Mouse (Mus musculus): ENCODE data around the gene Leng9. TPM values are rescaled to one million over a fixed set of nuclear protein-coding genes. Genes with fewer than 3 reads are reported as not detected.

Gene Leng9
- polyA plus RNA-seq, 2 experiments: 3.9 TPM

- Histone ChIP-seq H3K9ac (ENCODE audit: low read depth, low read length, severe bottlenecking) (no peak overlapping the region), H3K27ac (replicated peaks; ENCODE audit: low read depth, low read length) (no peak overlapping the region), H3K36me3 (ENCODE audit: control insufficient read depth, insufficient read depth, low read length) (peaks cover 49% of the 10 kb centered on the region), H3K9me3 (ENCODE audit: control insufficient read depth, low read length) (no peaks in the 10 kb centered on the region), H3K4me2 (replicated peaks; ENCODE audit: low read depth, low read length, severe bottlenecking) (peak overlapping the region; percentile 67), H3K4me3 (replicated peaks; ENCODE audit: low read length) (peak overlapping the region; percentile 91; the same call in 1 of the 2 replicates), H3K4me1 (ENCODE audit: control insufficient read depth, insufficient read depth, low read length) (peaks cover 6% of the 10 kb centered on the region; the same call in 1 of the 2 replicates), H3K27me3 (ENCODE audit: control insufficient read depth, insufficient read depth, low read length) (no peaks in the 10 kb centered on the region)
- WGBS: 91% methylated on average over 2 of the region's 2 CpGs
- DNase-seq (ENCODE audit: low spot score) (no peak), ATAC-seq (ENCODE audit: low FRiP score, low read depth) (no peak)
- TF ChIP-seq POLR2A (IDR thresholded peaks at IDR 0.05; ENCODE audit: borderline replicate concordance, extremely low read depth, insufficient read depth, insufficient read length): no peak
These were observed 12.0 kb downstream of the Leng9 start for GRCm38 (mm10) chr7:4138181-4138580.

DNA sequence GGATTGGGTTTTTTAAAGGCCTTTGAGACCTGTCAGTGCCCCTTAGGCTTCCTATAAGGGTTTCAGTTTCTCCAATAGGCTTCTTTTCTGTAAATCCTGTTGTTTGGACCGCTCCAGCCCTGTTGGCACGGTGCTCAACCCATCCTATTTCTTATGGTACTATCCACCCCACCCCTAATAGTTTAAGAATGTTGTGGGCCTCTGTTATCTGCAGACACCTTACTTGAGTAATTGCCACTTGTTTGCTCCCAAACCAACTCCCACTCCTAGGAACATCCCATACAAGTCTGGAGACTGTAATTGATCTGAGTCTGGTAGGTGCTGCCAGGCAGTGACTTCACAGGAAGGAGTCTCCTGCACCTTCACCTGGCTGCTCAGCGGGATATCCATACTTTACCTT is 12.4 kb downstream of the Leng9 start:
- WGBS: 60% methylated on average over 3 of the region's 3 CpGs
- H3K27ac ChIP-seq (replicated peaks; ENCODE audit: low read depth, low read length): no peak overlapping the region
- peak overlapping the region; percentile 67 for H3K4me2 ChIP-seq (replicated peaks; ENCODE audit: low read depth, low read length, severe bottlenecking)
- TF ChIP-seq POLR2A (IDR thresholded peaks at IDR 0.05; ENCODE audit: borderline replicate concordance, extremely low read depth, insufficient read depth, insufficient read length): no peak
- H3K9me3 ChIP-seq (ENCODE audit: control insufficient read depth, low read length): no peaks in the 10 kb centered on the region
- ATAC-seq (ENCODE audit: low FRiP score, low read depth) (no peak), DNase-seq (ENCODE audit: low spot score) (no peak)
- peaks cover 45% of the 10 kb centered on the region for H3K36me3 ChIP-seq (ENCODE audit: control insufficient read depth, insufficient read depth, low read length)
- no peaks in the 10 kb centered on the region for H3K27me3 ChIP-seq (ENCODE audit: control insufficient read depth, insufficient read depth, low read length)
- peaks cover 6% of the 10 kb centered on the region; the same call in 1 of the 2 replicates for H3K4me1 ChIP-seq (ENCODE audit: control insufficient read depth, insufficient read depth, low read length)
- H3K9ac ChIP-seq (ENCODE audit: low read depth, low read length, severe bottlenecking): peak overlapping the region; percentile 81
- peak overlapping the region; percentile 91 for H3K4me3 ChIP-seq (replicated peaks; ENCODE audit: low read length)

- peak; percentile 88; the same call in 1 of the 2 replicates for TF ChIP-seq POLR2A (IDR thresholded peaks at IDR 0.05; ENCODE audit: borderline replicate concordance, extremely low read depth, insufficient read depth, insufficient read length)
- under 1% methylated on average over 51 of the region's 78 CpGs for WGBS
- Histone ChIP-seq H3K36me3 (ENCODE audit: control insufficient read depth, insufficient read depth, low read length) (peaks cover 37% of the 10 kb centered on the region), H3K27me3 (ENCODE audit: control insufficient read depth, insufficient read depth, low read length) (no peaks in the 10 kb centered on the region), H3K9ac (ENCODE audit: low read depth, low read length, severe bottlenecking) (peak within 1 kb of the TSS; percentile 81), H3K4me1 (ENCODE audit: control insufficient read depth, insufficient read depth, low read length) (peaks cover 6% of the 10 kb centered on the region; the same call in 1 of the 2 replicates), H3K9me3 (ENCODE audit: control insufficient read depth, low read length) (no peaks in the 10 kb centered on the region), H3K4me3 (replicated peaks; ENCODE audit: low read length) (peak within 1 kb of the TSS; percentile 91), H3K4me2 (replicated peaks; ENCODE audit: low read depth, low read length, severe bottlenecking) (peak within 1 kb of the TSS; percentile 67), H3K27ac (replicated peaks; ENCODE audit: low read depth, low read length) (peak within 1 kb of the TSS; percentile 93)
- ATAC-seq (ENCODE audit: low FRiP score, low read depth): peak; percentile 99
- peak; percentile 98 for DNase-seq (ENCODE audit: low spot score)
These were observed 13.2 kb downstream of the Leng9 start, which contains the start of gene Leng8 for GRCm38 (mm10) chr7:4136771-4137531. Gene Leng8 (plus strand): TSS chr7:4137039.

DNA sequence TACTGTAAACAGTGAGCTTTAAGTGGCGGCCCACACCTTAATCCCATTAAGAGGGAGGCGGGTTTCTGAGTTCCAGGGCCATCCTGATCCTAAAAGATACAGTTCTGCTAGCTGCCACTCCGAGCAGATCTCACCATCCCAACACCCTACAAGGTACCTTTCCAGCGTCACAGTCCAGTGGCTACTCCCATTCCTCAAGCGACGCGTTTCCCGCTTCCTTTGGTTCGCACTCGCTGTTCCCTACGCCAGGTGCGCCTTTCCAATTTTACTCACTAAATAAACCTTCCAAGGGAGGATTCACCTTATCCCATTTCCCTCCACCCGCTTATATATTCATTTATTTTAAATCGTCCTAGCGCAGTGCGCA is 13.8 kb downstream of the Leng9 start:
- H3K27ac ChIP-seq (replicated peaks; ENCODE audit: low read depth, low read length): no peak overlapping the region; the same call in 1 of the 2 replicates
- WGBS: 0% methylated on average over 16 of the region's 16 CpGs
- no peak for TF ChIP-seq POLR2A (IDR thresholded peaks at IDR 0.05; ENCODE audit: borderline replicate concordance, extremely low read depth, insufficient read depth, insufficient read length)

DNA sequence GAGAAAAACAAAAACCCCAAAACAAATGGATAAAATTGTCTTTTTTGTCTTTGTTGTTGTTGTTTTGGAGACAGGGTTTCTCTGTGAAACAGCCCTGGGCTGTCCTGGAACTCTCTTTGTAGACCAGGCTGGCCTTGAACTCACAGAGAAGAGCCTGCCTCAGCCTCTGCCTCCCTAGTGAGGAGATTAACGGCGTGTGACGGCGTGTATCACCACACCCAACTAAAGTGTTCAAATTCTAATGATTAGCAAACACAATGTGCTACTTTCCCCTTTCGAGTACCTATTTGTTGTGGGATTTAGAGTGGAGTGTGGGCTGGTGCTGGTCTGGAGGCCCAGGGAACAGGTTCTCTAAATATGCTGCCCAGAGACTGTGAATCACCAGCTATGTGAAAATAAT is 15.3 kb downstream of the Leng9 start:
- Histone ChIP-seq H3K4me2 (replicated peaks; ENCODE audit: low read depth, low read length, severe bottlenecking) (no peak overlapping the region), H3K27me3 (ENCODE audit: control insufficient read depth, insufficient read depth, low read length) (no peaks in the 10 kb centered on the region), H3K9me3 (ENCODE audit: control insufficient read depth, low read length) (no peaks in the 10 kb centered on the region), H3K4me1 (ENCODE audit: control insufficient read depth, insufficient read depth, low read length) (peaks cover 6% of the 10 kb centered on the region; the same call in 1 of the 2 replicates), H3K27ac (replicated peaks; ENCODE audit: low read depth, low read length) (no peak overlapping the region), H3K36me3 (ENCODE audit: control insufficient read depth, insufficient read depth, low read length) (peaks cover 16% of the 10 kb centered on the region), H3K4me3 (replicated peaks; ENCODE audit: low read length) (no peak overlapping the region), H3K9ac (ENCODE audit: low read depth, low read length, severe bottlenecking) (no peak overlapping the region)
- no peak for TF ChIP-seq POLR2A (IDR thresholded peaks at IDR 0.05; ENCODE audit: borderline replicate concordance, extremely low read depth, insufficient read depth, insufficient read length)
- 91% methylated on average over 5 of the region's 5 CpGs for WGBS
- ATAC-seq (ENCODE audit: low FRiP score, low read depth): no peak
- no peak for DNase-seq (ENCODE audit: low spot score)

More for the DNA sequence above, 13.8 kb downstream of the Leng9 start:
- peak overlapping the region; percentile 91 for H3K4me3 ChIP-seq (replicated peaks; ENCODE audit: low read length)
- DNase-seq (ENCODE audit: low spot score): peak; percentile 23
- peaks cover 31% of the 10 kb centered on the region for H3K36me3 ChIP-seq (ENCODE audit: control insufficient read depth, insufficient read depth, low read length)
- no peaks in the 10 kb centered on the region for H3K27me3 ChIP-seq (ENCODE audit: control insufficient read depth, insufficient read depth, low read length)
- peak overlapping the region; percentile 63 for H3K4me2 ChIP-seq (replicated peaks; ENCODE audit: low read depth, low read length, severe bottlenecking)
- peak; percentile 5 for ATAC-seq (ENCODE audit: low FRiP score, low read depth)
- peak overlapping the region; percentile 81 for H3K9ac ChIP-seq (ENCODE audit: low read depth, low read length, severe bottlenecking)
- peaks cover 6% of the 10 kb centered on the region; the same call in 1 of the 2 replicates for H3K4me1 ChIP-seq (ENCODE audit: control insufficient read depth, insufficient read depth, low read length)
- no peaks in the 10 kb centered on the region for H3K9me3 ChIP-seq (ENCODE audit: control insufficient read depth, low read length)
